Mouse (Mus musculus) adrenal gland, postnatal 25 days (tissue): ENCODE data around the gene Slc22a12. TPM values are rescaled to one million over a fixed set of nuclear protein-coding genes. Genes with fewer than 3 reads are reported as not detected.

Experiments used
- DNase-seq: peaks from one replicate; pipeline ENCODE4 v3.0.0; 2021; ENCODE audit warnings: mixed read lengths
- total RNA-seq: library from RNA; stranded (reverse); gene quantifications from 2 replicates; pipeline ENCODE4 v1.2.3, GENCODE M21; 2021

Slc22a12 gene
- total RNA-seq, 1 experiment from 2014 or later, result not detected

- DNase-seq, result no peak
Observed at GRCm38 (mm10) chr19:6540191-6540590, 2.6 kb downstream of the Slc22a12 start.

GRCm38 (mm10) chr19:6539592-6539991, 3.2 kb downstream of the Slc22a12 start:
- DNase-seq, result no peak

- DNase-seq, result no peak
Observed at GRCm38 (mm10) chr19:6538546-6538945, 4.3 kb downstream of the Slc22a12 start.

- no peak for DNase-seq
Observed at GRCm38 (mm10) chr19:6537526-6537925, 5.3 kb downstream of the Slc22a12 start.

- no peak for DNase-seq
Observed at GRCm38 (mm10) chr19:6536696-6537095, 6.1 kb downstream of the Slc22a12 start.

GRCm38 (mm10) chr19:6536201-6536600, 6.6 kb downstream of the Slc22a12 start:
- DNase-seq, result no peak

GRCm38 (mm10) chr19:6534118-6534415, 8.8 kb downstream of the Slc22a12 start:
- no peak for DNase-seq

- DNase-seq, result no peak
Observed at GRCm38 (mm10) chr19:6533290-6534117, 9.3 kb downstream of the Slc22a12 start.

GRCm38 (mm10) chr19:6532656-6533055, 10.2 kb downstream of the Slc22a12 start:
- no peak for DNase-seq

GRCm38 (mm10) chr19:6531832-6532471, 10.9 kb downstream of the Slc22a12 start:
- peak; percentile 67 for DNase-seq

- peak; percentile 63 for DNase-seq
Observed at GRCm38 (mm10) chr19:6531011-6531631, 11.7 kb downstream of the Slc22a12 start.

GRCm38 (mm10) chr19:6530359-6530758, 12.5 kb downstream of the Slc22a12 start:
- no peak for DNase-seq

GRCm38 (mm10) chr19:6529265-6529985, 13.4 kb downstream of the Slc22a12 start:
- no peak for DNase-seq

- DNase-seq, result no peak
Observed at GRCm38 (mm10) chr19:6527839-6528531, 14.8 kb downstream of the Slc22a12 start.

- DNase-seq, result no peak
Observed at GRCm38 (mm10) chr19:6527439-6527838, 15.4 kb downstream of the Slc22a12 start.

GRCm38 (mm10) chr19:6526010-6526409, 16.8 kb downstream of the Slc22a12 start:
- DNase-seq, result no peak

- DNase-seq, result no peak
Observed at GRCm38 (mm10) chr19:6525023-6525422, 17.8 kb downstream of the Slc22a12 start.

GRCm38 (mm10) chr19:6522289-6522688, 20.5 kb downstream of the Slc22a12 start:
- DNase-seq, result no peak

- DNase-seq, result no peak
Observed at GRCm38 (mm10) chr19:6521630-6522029, 21.2 kb downstream of the Slc22a12 start.

GRCm38 (mm10) chr19:6519483-6519882, 23.3 kb downstream of the Slc22a12 start:
- no peak for DNase-seq

- DNase-seq, result no peak
Observed at GRCm38 (mm10) chr19:6518601-6519000, 24.2 kb downstream of the Slc22a12 start.

- no peak for DNase-seq
Observed at GRCm38 (mm10) chr19:6516153-6516552, 26.7 kb downstream of the Slc22a12 start.
